Mouse (Mus musculus) left cerebral cortex, adult 11 months (tissue): ENCODE measurements around the gene Ablim1.
A peak's percentile ranks its signal among the peaks of the same experiment; 100 is the strongest.

ENCODE experiments used
- DNase-seq: peaks from one replicate; pipeline ENCODE4 v3.0.0; 2022; ENCODE audit warnings: low spot score

Gene Ablim1

GRCm38 (mm10) chr19:57256666-57257065, 58.1 kb downstream of the Ablim1 start:
- no peak for DNase-seq

DNA sequence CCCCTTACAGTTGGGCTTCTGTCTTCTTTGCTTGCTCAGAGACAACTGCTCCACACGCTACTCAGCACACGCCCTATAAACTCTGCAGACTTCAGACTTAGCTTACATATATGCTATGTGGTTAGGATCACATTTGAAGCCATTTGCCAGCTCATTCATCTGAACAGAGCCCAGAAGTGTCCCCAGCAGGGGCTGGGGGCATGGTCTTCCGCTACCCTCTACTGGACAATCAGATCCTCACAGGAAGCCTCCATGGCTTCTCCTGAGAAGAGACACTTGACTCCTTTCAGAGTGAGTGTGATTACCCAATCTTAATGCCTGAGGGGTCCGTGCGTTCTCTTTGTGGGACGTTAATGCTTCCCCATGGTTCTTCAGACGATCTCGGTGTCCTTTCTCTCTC, 59.6 kb downstream of the Ablim1 start:
- no peak for DNase-seq

DNA sequence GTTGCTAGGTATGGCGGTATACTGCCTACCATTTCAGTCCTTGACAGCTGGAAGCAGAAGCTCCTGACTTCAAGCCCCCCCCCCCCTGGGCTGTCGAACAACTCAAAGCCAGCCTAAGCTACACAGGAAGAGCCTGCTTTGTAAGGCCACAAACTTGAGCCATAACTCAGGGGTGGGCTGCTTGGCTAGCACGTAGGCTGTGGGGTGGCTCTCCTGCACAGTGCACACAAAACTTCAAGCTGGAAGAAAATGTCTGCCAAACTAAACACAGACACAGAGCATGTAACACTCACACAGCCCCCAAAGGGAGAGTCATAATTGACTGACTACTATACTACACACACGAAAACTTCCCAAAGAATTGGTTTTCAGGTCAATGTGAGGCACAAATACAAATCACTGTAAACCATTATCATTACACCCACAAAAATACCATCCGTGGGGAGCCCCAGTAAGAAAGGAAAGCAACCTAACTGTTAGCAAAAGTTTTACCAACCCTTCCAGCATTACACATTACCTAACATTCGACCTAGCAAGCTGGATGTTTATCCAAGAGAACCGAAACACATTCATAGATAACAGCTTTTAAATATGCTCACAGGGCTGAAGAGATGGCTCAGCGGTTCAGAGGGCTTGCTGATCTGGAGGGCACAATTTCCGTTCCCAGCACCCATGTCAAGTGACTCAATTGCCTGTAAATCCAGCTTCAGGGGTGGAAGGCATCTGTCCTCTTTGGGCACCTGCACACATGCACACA, 61.8 kb downstream of the Ablim1 start:
- DNase-seq: no peak

GRCm38 (mm10) chr19:57248781-57249180, 65.9 kb downstream of the Ablim1 start:
- no peak for DNase-seq

DNA sequence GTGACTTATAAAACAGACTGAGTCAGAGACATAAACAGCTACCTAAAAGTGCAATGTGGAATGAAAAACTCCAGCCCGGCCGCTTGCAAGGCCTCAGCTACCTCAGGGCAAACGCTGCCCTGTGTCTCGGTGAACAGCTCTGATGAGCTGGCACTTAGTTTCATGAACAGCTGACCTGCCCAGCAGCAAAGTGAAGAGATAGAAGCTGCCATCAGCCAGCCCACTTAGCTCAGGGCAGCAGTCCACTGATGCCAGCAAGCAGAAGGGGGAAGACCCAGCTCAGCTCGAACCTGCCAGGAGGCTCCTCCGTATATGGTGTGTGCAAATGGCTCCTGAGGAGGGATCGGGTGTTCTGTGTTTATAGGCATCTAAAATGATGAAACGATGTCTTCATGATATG, 67.5 kb downstream of the Ablim1 start:
- no peak for DNase-seq

DNA sequence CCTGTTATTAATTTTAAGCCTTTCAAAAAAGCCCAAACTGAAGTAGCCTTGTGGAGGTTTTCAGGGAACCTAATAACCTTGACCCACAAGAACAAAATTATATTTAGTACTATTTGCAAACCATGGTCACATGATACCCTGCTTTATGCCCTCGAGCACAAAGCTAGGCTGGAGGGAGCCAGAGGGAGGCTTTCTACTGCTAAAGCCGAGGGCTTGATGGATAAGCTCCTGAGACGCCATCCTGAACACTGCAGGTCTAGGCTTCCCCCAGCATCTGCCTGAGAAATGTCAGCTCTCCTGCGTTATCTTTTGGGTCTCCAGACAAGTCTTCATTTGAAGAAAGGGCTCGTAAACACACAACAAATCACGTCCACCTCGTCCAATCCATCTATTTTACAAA, 70.4 kb downstream of the Ablim1 start:
- no peak for DNase-seq

DNA sequence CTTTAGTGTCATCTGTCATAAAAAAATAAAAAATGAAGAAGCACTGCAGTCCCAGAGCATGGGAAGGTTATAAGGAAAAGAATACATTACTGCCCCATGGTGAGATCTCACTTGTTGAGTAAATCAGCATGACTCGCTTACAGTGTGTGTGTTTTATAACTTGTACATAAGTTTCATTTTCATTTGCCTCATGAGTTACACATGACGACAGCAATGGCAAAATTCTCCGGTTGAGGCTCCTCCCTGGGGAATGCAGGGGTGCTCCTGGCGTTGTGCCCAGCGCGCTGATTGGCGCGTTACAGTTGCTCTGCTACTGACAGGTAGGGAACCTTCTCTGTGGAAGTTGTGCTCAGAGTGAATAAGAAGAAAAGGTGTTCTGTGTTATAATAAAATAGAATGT, 71.1 kb downstream of the Ablim1 start:
- no peak for DNase-seq

DNA sequence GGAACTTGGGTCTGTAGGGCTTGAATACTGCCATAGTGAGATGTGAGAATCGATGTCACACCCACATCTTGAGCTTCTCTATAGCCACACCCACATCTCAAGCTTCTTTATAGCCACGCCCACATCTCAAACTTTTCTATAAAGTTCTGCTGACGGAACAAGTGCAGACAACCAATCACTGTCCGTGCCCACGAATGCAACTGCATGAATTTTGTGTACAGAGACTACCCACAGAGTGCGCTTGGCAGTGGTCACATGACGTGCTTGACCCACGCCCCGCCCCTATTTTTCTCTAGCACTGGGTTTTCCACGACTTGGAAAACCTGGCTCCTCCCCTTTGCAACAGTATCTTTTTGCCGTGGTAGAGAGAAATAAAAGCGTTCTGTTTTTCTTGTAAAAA, 71.5 kb downstream of the Ablim1 start:
- DNase-seq: no peak

GRCm38 (mm10) chr19:57241363-57242192, 73.1 kb downstream of the Ablim1 start:
- DNase-seq: no peak

GRCm38 (mm10) chr19:57240259-57240658, 74.5 kb downstream of the Ablim1 start:
- DNase-seq: no peak

- peak; percentile 64 for DNase-seq
Measured at GRCm38 (mm10) chr19:57239176-57239784, 75.4 kb downstream of the Ablim1 start.

DNA sequence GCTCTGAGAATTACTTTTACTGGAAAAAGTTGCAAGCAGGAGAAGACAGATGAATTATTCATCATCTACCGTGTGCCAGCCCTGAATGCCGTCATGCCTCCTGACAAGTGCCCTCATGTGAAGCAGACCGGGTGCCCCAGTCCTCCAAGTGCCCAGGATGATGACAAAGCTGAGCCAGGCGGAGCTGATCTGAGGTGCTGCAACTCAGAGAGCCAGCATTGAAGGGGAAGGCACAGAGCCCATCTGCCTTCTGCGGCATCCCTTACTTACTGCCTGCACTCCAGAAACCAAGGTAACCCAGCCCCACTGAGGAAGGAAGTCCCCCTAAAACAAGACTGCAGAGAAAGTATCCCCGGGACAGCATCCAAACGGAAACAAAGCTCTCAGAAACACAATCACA, 76.3 kb downstream of the Ablim1 start:
- no peak for DNase-seq

DNA sequence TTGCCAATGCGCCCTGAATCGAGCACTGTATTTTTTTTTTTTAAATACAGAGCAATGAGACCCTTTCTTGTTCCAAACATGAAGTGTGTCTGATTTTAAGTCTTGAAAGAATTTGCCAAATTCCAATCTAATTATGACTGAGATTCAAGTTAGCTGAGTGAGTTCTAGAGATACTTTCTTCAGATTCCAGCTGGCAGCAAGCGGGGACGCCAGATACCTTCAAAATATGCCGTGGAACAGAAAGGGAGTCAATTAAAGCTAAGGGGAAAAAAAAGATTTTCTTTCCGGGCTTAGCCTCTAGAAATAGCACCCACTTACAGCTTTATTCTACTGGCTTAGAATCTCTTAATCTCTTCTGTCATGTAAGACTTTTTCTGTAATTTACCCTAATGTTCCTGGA, 77.2 kb downstream of the Ablim1 start:
- no peak for DNase-seq

DNA sequence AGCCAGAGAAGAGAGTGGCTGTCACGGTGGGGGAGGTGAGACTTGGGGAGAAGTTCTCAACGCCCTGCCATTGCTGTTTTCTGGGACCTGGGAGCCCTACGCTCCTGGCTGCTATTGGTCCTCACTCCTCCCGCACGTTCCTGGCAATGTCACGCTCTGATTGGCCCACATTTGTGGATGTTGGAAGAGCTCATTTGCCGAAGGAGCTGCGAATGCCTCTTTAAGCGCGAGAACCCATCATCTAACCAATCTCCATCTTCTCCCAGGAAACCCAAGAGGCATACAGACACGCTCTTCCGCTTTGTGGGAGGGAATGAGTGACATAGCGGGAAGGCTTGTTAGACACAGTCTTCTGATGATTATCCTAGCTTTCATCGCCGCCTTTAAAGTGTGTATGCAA, 78.1 kb downstream of the Ablim1 start:
- DNase-seq: peak; percentile 33

DNA sequence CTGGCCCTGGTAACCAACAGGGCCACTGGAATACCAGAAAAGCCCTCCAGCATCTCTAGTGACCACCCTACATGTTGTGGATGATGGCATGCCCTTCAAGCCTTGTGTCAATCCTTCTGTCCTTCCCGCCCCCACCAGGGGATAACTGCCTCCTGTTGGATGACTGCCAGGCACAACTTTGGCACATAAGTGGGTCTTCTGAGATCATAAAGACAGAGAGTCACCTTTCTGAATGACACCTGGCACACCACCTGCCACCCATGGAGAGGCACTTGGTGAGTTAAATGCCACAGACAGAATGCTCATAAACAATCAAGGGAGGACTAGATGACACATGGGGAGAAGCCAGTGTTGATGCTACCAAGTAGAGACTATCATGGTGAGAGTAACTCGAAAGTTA, 78.8 kb downstream of the Ablim1 start:
- no peak for DNase-seq

- DNase-seq: no peak
Measured at GRCm38 (mm10) chr19:57230996-57231395, 83.7 kb downstream of the Ablim1 start.

DNA sequence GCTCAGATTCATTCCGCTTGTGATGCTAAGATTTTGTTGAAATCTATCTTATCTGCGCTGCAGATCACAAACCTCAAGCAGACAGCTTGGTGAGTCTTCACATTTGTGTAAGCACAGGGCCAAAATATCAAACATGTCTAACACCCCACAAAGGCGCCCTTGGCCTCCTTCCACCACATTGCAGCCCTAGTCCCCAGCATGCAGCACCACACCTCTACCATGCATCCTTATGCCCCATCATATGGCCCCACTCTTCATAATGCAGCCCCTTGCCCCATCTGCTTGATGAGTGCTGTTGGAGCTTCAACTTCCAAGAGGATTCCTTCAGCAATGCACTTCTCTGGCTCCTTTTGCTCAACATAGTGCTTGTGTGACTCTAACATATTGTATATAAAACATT, 85.6 kb downstream of the Ablim1 start:
- DNase-seq: no peak

DNA sequence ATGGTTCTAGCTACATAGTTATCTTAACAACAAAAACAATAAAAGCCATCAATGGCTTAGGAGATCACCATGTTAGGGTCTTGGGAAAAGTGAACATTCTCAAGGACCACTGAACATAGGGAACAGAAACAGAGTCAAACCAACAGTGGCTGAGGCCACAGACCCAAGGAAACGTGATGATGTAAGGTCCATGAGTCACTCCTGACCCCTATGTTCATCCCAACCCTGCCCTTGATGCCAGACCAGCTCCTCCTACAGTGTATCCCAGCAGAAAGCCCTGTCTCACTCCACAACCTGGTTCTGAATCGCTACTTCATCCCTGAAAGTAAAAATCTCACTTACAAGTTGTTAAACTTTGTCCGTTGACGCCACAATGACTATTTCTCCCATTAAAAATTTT, 86.1 kb downstream of the Ablim1 start:
- DNase-seq: no peak

DNA sequence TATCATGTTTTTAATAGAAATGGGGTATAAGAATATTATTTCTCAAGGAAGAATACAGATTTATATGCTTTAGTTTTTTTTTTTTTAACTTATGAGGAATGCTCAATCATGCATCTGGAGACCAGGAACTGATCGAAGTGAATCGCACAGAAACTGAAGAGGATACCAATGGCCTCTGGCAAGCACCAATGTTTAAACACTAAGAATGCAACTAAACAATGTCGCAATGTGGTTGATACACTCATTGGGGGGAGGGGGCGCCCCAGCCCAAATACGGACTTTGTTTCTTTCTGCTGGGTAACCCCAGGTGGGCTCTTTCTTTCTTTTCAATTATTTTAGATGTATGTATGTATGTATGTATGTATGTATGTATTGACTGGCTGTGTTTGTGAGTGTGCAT, 90.3 kb downstream of the Ablim1 start:
- no peak for DNase-seq

GRCm38 (mm10) chr19:57223686-57224085, 91.0 kb downstream of the Ablim1 start:
- no peak for DNase-seq

- DNase-seq: no peak
Measured at GRCm38 (mm10) chr19:57222657-57223056, 92.1 kb downstream of the Ablim1 start.

GRCm38 (mm10) chr19:57221684-57222235, 93.0 kb downstream of the Ablim1 start:
- no peak for DNase-seq

DNA sequence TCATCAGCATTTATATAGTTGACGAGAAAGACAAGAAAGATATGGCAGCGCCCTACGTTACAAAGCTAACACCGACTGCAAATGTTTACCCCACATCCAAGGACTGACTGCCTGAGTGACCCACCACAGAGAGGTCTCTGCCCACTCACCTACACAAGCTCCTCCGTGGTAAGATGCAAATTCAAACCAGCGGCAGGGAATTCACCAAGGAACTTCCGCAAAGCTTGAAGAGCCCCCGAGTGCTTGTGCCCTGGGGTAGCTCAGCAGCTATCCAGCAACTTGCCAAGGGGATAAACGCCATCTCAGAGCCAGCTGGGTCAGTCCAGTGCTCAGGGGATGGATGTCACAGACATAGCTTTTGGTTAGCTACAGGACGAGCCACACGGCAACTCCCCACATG, 95.0 kb downstream of the Ablim1 start:
- no peak for DNase-seq
